Mouse (Mus musculus): ENCODE measurements around the gene Skap1. TPM values are rescaled to one million over a fixed set of nuclear protein-coding genes. Genes with fewer than 3 reads are reported as not detected.

Gene Skap1
- polyA plus RNA-seq, 2 experiments = 0.11 to 0.14 TPM

DNA sequence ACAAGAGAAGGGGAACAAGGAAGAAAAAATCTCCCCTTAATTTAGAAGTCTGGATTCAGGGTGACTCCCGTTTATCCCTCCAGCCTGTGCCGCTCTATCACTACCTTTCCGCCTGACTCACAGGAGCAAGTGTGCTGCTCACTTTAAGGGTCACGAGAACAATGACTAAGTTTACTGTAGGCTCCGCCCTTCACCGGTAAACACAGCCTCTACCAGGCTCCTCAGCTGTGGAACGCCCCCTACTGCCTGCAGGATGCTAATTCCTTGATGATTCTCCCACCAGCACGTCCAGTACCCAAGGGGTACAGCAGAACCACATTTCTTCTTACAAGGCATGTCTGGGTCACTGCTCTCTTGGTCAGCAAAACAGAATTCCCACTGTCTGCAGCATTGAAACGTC lies 158.4 kb downstream of the Skap1 start:
- H3K4me1 ChIP-seq (replicated peaks; ENCODE audit: control insufficient read depth in 2 of 2, insufficient read depth in 2 of 2, low read length in 1 of 2) = 0 out of 4 replicates have a peak, but pooled peaks cover 0 to 4% of the 10 kb centered on the region in 2 experiments
- H3K4me3 ChIP-seq (ENCODE audit: insufficient read depth in 1 of 2, low read depth in 2 of 2, low read length in 2 of 2) = no peak overlapping the region
- no peaks in the 10 kb centered on the region; the same call in 1 of the 2 replicates for H3K27me3 ChIP-seq (ENCODE audit: control insufficient read depth, insufficient read depth, low read length)
- no peaks in the 10 kb centered on the region for H3K36me3 ChIP-seq (replicated peaks; ENCODE audit: control insufficient read depth, insufficient read depth, low read depth)
- DNase-seq (ENCODE audit: low read depth in 3 of 3, low spot score in 3 of 3) (peak in 1 of 3 experiments; percentile 24), ATAC-seq (ENCODE audit: insufficient read depth) (no peak)
- 8% methylated on average over 9 of the region's 9 CpGs for WGBS (ENCODE audit: insufficient replicate concordance)
- TF ChIP-seq EP300 (IDR thresholded peaks at IDR 0.05; ENCODE audit: low read depth) = no peak
- TF ChIP-seq CTCF (IDR thresholded peaks at IDR 0.05; ENCODE audit: low read depth) = peak; percentile 50
- no peak overlapping the region for H3K27ac ChIP-seq
- H3K9ac ChIP-seq (replicated peaks) = no peak overlapping the region
- no peak overlapping the region for H3K4me2 ChIP-seq (ENCODE audit: low read depth)
- no peaks in the 10 kb centered on the region for H3K9me3 ChIP-seq (ENCODE audit: control insufficient read depth, low read length)

GRCm38 (mm10) chr11:96624436-96624835 lies 160.0 kb downstream of the Skap1 start:
- Histone ChIP-seq H3K4me2 (ENCODE audit: low read depth) (no peak overlapping the region), H3K9ac (replicated peaks) (no peak overlapping the region), H3K27me3 (ENCODE audit: control insufficient read depth, insufficient read depth, low read length) (no peaks in the 10 kb centered on the region; the same call in 1 of the 2 replicates), H3K27ac (no peak overlapping the region), H3K36me3 (replicated peaks; ENCODE audit: control insufficient read depth, insufficient read depth, low read depth) (no peaks in the 10 kb centered on the region), H3K4me1 (replicated peaks; ENCODE audit: control insufficient read depth in 2 of 2, insufficient read depth in 2 of 2, low read length in 1 of 2) (0 out of 4 replicates have a peak, but pooled peaks cover 0 to 4% of the 10 kb centered on the region in 2 experiments), H3K4me3 (ENCODE audit: insufficient read depth in 1 of 2, low read depth in 2 of 2, low read length in 2 of 2) (no peak overlapping the region), H3K9me3 (ENCODE audit: control insufficient read depth, low read length) (no peaks in the 10 kb centered on the region)
- DNase-seq (ENCODE audit: low read depth in 3 of 3, low spot score in 3 of 3) = no peak
- ATAC-seq (ENCODE audit: insufficient read depth) = no peak
- no peak for TF ChIP-seq EP300 (IDR thresholded peaks at IDR 0.05; ENCODE audit: low read depth)
- no peak for TF ChIP-seq CTCF (IDR thresholded peaks at IDR 0.05; ENCODE audit: low read depth)
- 44% methylated on average over 4 of the region's 4 CpGs for WGBS (ENCODE audit: insufficient replicate concordance)

DNA sequence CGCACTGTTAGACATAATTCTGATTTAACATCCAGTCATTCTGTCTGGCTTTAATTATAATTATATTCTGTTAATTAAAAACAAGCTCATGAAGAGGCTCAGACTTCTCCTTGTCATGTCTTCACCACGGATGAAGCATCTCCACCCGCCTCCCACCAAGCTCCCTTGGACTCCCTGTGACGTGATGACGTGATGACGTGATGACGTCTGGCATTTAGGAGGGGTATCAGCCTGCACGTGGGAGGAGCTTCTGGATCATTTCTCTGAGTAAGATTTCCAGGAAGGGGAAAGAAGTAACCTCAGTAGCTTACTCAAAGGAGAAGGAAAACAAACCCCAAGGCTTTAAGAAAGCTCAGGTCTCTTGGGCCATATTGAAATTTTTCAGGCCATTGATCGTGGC lies 165.4 kb downstream of the Skap1 start:
- TF ChIP-seq EP300 (IDR thresholded peaks at IDR 0.05; ENCODE audit: low read depth) (no peak), CTCF (IDR thresholded peaks at IDR 0.05; ENCODE audit: low read depth) (no peak)
- ATAC-seq (ENCODE audit: insufficient read depth) = no peak
- Histone ChIP-seq H3K9ac (replicated peaks) (no peak overlapping the region), H3K4me2 (ENCODE audit: low read depth) (no peak overlapping the region), H3K27ac (no peak overlapping the region), H3K4me3 (ENCODE audit: insufficient read depth in 1 of 2, low read depth in 2 of 2, low read length in 2 of 2) (no peak overlapping the region), H3K36me3 (replicated peaks; ENCODE audit: control insufficient read depth, insufficient read depth, low read depth) (no peaks in the 10 kb centered on the region), H3K9me3 (ENCODE audit: control insufficient read depth, low read length) (no peaks in the 10 kb centered on the region), H3K4me1 (replicated peaks; ENCODE audit: control insufficient read depth in 2 of 2, insufficient read depth in 2 of 2, low read length in 1 of 2) (no peaks in the 10 kb centered on the region), H3K27me3 (ENCODE audit: control insufficient read depth, insufficient read depth, low read length) (no peaks in the 10 kb centered on the region)
- 50% methylated on average over 9 of the region's 9 CpGs for WGBS (ENCODE audit: insufficient replicate concordance)
- no peak for DNase-seq (ENCODE audit: low read depth in 3 of 3, low spot score in 3 of 3)

GRCm38 (mm10) chr11:96631521-96631920 lies 167.1 kb downstream of the Skap1 start:
- Histone ChIP-seq H3K4me1 (replicated peaks; ENCODE audit: control insufficient read depth in 2 of 2, insufficient read depth in 2 of 2, low read length in 1 of 2) (peaks cover 0 to 3% of the 10 kb centered on the region in 2 experiments; a peak in 1 of 4 replicates), H3K27ac (no peak overlapping the region), H3K27me3 (ENCODE audit: control insufficient read depth, insufficient read depth, low read length) (no peaks in the 10 kb centered on the region), H3K9me3 (ENCODE audit: control insufficient read depth, low read length) (no peaks in the 10 kb centered on the region), H3K4me3 (ENCODE audit: insufficient read depth in 1 of 2, low read depth in 2 of 2, low read length in 2 of 2) (no peak overlapping the region), H3K4me2 (ENCODE audit: low read depth) (no peak overlapping the region), H3K36me3 (replicated peaks; ENCODE audit: control insufficient read depth, insufficient read depth, low read depth) (no peaks in the 10 kb centered on the region), H3K9ac (replicated peaks) (no peak overlapping the region)
- no peak for ATAC-seq (ENCODE audit: insufficient read depth)
- TF ChIP-seq CTCF (IDR thresholded peaks at IDR 0.05; ENCODE audit: low read depth) (no peak), EP300 (IDR thresholded peaks at IDR 0.05; ENCODE audit: low read depth) (no peak)
- DNase-seq (ENCODE audit: low read depth in 3 of 3, low spot score in 3 of 3) = no peak
- 60% methylated on average over 3 of the region's 3 CpGs for WGBS (ENCODE audit: insufficient replicate concordance)

DNA sequence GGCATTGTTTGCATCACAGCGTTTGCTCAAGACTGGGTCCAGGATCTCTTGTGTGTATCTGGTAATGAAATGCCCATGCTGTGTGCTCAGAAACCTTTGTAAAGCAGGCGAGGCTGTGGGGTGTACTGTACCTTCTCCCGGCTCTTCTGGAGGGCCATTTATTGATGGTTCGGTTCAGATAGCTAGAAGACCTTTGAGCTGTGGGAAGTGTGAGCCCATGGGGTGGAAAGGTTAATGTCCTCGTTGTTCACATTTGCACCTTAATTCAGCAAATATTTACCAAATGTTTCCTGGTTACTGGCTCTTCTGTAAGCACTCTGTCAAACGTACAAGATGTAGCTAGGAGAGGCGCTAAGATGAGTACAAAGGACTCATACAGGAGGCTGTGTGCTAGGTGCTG lies 173.5 kb downstream of the Skap1 start:
- TF ChIP-seq EP300 (IDR thresholded peaks at IDR 0.05; ENCODE audit: low read depth) = no peak
- no peak for TF ChIP-seq CTCF (IDR thresholded peaks at IDR 0.05; ENCODE audit: low read depth)
- no peaks in the 10 kb centered on the region for H3K36me3 ChIP-seq (replicated peaks; ENCODE audit: control insufficient read depth, insufficient read depth, low read depth)
- H3K27ac ChIP-seq = no peak overlapping the region
- H3K27me3 ChIP-seq (ENCODE audit: control insufficient read depth, insufficient read depth, low read length) = no peaks in the 10 kb centered on the region
- DNase-seq (ENCODE audit: low read depth in 3 of 3, low spot score in 3 of 3) = no peak
- peaks cover 0 to 8% of the 10 kb centered on the region in 2 experiments; a peak in 2 of 4 replicates for H3K4me1 ChIP-seq (replicated peaks; ENCODE audit: control insufficient read depth in 2 of 2, insufficient read depth in 2 of 2, low read length in 1 of 2)
- no peak overlapping the region for H3K9ac ChIP-seq (replicated peaks)
- H3K9me3 ChIP-seq (ENCODE audit: control insufficient read depth, low read length) = no peaks in the 10 kb centered on the region
- no peak for ATAC-seq (ENCODE audit: insufficient read depth)
- no peak overlapping the region for H3K4me2 ChIP-seq (ENCODE audit: low read depth)
- 53% methylated on average over 7 of the region's 7 CpGs for WGBS (ENCODE audit: insufficient replicate concordance)
- no peak overlapping the region for H3K4me3 ChIP-seq (ENCODE audit: insufficient read depth in 1 of 2, low read depth in 2 of 2, low read length in 2 of 2)
